Mouse (Mus musculus) ES-E14 (cell line): ENCODE measurements at regions not wholly inside any gene's neighbourhood (a gene's known extent, or its start where the extent isn't known, plus 50 kb on each side); places are given as distances from the start of the nearest gene placed in this dataset.

ENCODE experiments used
- CHD2 ChIP-seq: IDR thresholded peaks from 2 replicates; pipeline ENCODE4 v1.6.1; 2014; ENCODE audit warnings: mild to moderate bottlenecking, low read depth, low read length, inconsistent platforms
- HCFC1 ChIP-seq: IDR thresholded peaks from 2 replicates; pipeline ENCODE4 v1.6.1; 2012; ENCODE audit warnings: low read length, inconsistent platforms, borderline replicate concordance; ENCODE audit not compliant: insufficient read depth
- MAFK ChIP-seq: IDR thresholded peaks from 2 replicates; pipeline ENCODE4 v1.6.1; 2014; ENCODE audit warnings: mild to moderate bottlenecking, low read depth, low read length, inconsistent platforms; ENCODE audit not compliant: insufficient read depth
- ZC3H11A ChIP-seq: IDR thresholded peaks from 2 replicates; pipeline ENCODE4 v1.6.1; 2012; ENCODE audit warnings: low read depth, mild to moderate bottlenecking, inconsistent platforms, low read length, borderline replicate concordance
- ZNF384 ChIP-seq: IDR thresholded peaks from 2 replicates; pipeline ENCODE4 v1.6.1; 2012; ENCODE audit warnings: low read depth, low read length, inconsistent platforms

GRCm38 (mm10) chr19:14165775-14166174 is 252.4 kb downstream of the Olfr1505 start:
- TF ChIP-seq ZNF384 (no peak), HCFC1 (no peak), ZC3H11A (no peak), MAFK (no peak), CHD2 (no peak)
